In genomic region chr10:25868739-25869138, GRCm38 (mm10) we compare ENCODE assay signal across 10 mouse cellular contexts.
"Had no signal": no experiment of that assay in that cellular context is flagged by ENCODE, and none has a peak within 500 bp of the region (broad histone marks: within the 10 kb centered on the region; RNA-seq: fewer than 3 reads in every experiment).

No protein-coding gene starts in this region.

- H3K9me3 ChIP-seq: limb, embryonic 13.5 days; neural tube, embryonic 12.5 days had no signal

- DNase-seq: kidney, adult 9 months; kidney, postnatal 36 days; left cerebral cortex, postnatal 4 days; lung, adult 18-20 months; right cerebral cortex, postnatal 14 days; thymus, postnatal 36 days had no signal

- H3K4me3 ChIP-seq: limb, embryonic 13.5 days; neural tube, embryonic 12.5 days had no signal

- H3K4me2 ChIP-seq: limb, embryonic 13.5 days; neural tube, embryonic 12.5 days had no signal

- H3K4me1 ChIP-seq: limb, embryonic 13.5 days; neural tube, embryonic 12.5 days had no signal

- H3K36me3 ChIP-seq: limb, embryonic 13.5 days; neural tube, embryonic 12.5 days had no signal

- H3K9ac ChIP-seq: limb, embryonic 13.5 days; liver, embryonic 14.5 days; neural tube, embryonic 12.5 days had no signal

- H3K27me3 ChIP-seq: limb, embryonic 13.5 days; neural tube, embryonic 12.5 days had no signal

- H3K27ac ChIP-seq: kidney, postnatal 0 days; limb, embryonic 13.5 days; liver, embryonic 14.5 days; neural tube, embryonic 12.5 days had no signal
